Mouse (Mus musculus): ENCODE measurements around the gene Otop2. TPM values are rescaled to one million over a fixed set of nuclear protein-coding genes. Genes with fewer than 3 reads are reported as not detected.
A peak's percentile ranks its signal among the peaks of the same experiment; 100 is the strongest.

Otop2 gene
- polyA plus RNA-seq, 1 experiment from 2014 or later, result not detected

DNA sequence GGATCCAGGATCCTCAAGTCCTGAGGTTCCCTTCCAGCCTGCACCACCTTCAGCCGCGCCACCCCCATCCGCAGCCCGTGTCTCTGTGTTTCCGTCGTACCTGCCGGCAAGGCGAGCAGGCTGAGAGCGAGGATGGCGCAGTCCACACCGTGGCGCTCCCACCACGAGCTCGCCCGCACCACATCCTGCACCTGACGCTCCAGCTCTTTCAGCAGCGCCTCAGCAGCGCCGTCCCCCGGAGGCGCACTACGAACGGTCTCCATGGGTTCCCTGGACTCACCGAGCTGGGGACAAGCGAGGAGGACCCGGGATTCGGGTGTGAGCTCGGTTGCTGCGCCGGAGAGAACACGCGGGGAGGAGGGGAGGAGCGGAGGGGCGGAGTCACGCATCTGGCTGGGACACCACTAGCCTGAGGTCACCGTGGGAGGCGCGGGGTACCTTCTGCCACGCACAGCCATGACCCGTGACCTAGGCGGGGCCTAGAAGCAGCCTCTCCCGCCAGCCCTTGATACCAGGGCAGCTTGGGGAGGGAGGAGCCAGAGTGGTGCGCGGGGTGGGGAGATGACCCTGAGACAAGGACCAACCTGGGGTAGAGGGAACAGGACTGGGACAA is 9.6 kb upstream of the Otop2 start, which contains the start of gene Fads6:
Gene Fads6 (minus strand): TSS at position 450 of the 613 bp plus-strand sequence.
- WGBS (ENCODE audit: insufficient replicate concordance), result 2% methylated on average over 44 of the region's 44 CpGs
- Histone ChIP-seq H3K9ac (replicated peaks) (peak within 1 kb of the TSS; percentile 36), H3K9me3 (ENCODE audit: low read length) (no peaks in the 10 kb centered on the region), H3K4me2 (ENCODE audit: low read depth, low read length) (peak within 1 kb of the TSS; percentile 70), H3K27me3 (ENCODE audit: insufficient read depth, low read length) (peaks cover 4% of the 10 kb centered on the region; the same call in 1 of the 2 replicates), H3K4me3 (ENCODE audit: low read depth, low read length) (peak within 1 kb of the TSS; percentile 44), H3K36me3 (replicated peaks; ENCODE audit: insufficient read depth, low read length) (0 out of 2 replicates have a peak, but pooled peaks cover 2% of the 10 kb centered on the region), H3K27ac (ENCODE audit: low read depth) (peak within 1 kb of the TSS; percentile 66), H3K4me1 (ENCODE audit: insufficient read depth) (peaks cover 10% of the 10 kb centered on the region)
- ATAC-seq, result peak; percentile 63
- peak; percentile 80 for DNase-seq
- TF ChIP-seq CTCF (IDR thresholded peaks at IDR 0.05; ENCODE audit: low read depth) (peak; percentile 59), EP300 (IDR thresholded peaks at IDR 0.05; ENCODE audit: low read depth) (no peak)

- no peak overlapping the region for H3K9ac ChIP-seq (replicated peaks)
- peaks cover 8% of the 10 kb centered on the region for H3K4me1 ChIP-seq (ENCODE audit: insufficient read depth)
- no peak for DNase-seq
- TF ChIP-seq CTCF (IDR thresholded peaks at IDR 0.05; ENCODE audit: low read depth) (no peak), EP300 (IDR thresholded peaks at IDR 0.05; ENCODE audit: low read depth) (no peak)
- no peak overlapping the region for H3K4me3 ChIP-seq (ENCODE audit: low read depth, low read length)
- no peaks in the 10 kb centered on the region for H3K9me3 ChIP-seq (ENCODE audit: low read length)
- WGBS (ENCODE audit: insufficient replicate concordance), result 61% methylated on average over 8 of the region's 8 CpGs
- peak overlapping the region; percentile 66; the same call in 1 of the 2 replicates for H3K27ac ChIP-seq (ENCODE audit: low read depth)
- H3K4me2 ChIP-seq (ENCODE audit: low read depth, low read length), result peak overlapping the region; percentile 70
- ATAC-seq, result no peak
- 0 out of 2 replicates have a peak, but pooled peaks cover 2% of the 10 kb centered on the region for H3K36me3 ChIP-seq (replicated peaks; ENCODE audit: insufficient read depth, low read length)
- peaks cover 4% of the 10 kb centered on the region; the same call in 1 of the 2 replicates for H3K27me3 ChIP-seq (ENCODE audit: insufficient read depth, low read length)
Observed at GRCm38 (mm10) chr11:115298160-115298559, 8.8 kb upstream of the Otop2 start.

- no peak for DNase-seq
Observed at GRCm38 (mm10) chr11:115300745-115301144, 6.2 kb upstream of the Otop2 start.

GRCm38 (mm10) chr11:115301351-115301750 is 5.6 kb upstream of the Otop2 start:
- WGBS (ENCODE audit: insufficient replicate concordance), result 82% methylated on average over 2 of the region's 2 CpGs
- no peak overlapping the region for H3K4me2 ChIP-seq (ENCODE audit: low read depth, low read length)
- no peak for DNase-seq

More at GRCm38 (mm10) chr11:115300745-115301144, 6.2 kb upstream of the Otop2 start:
- no peaks in the 10 kb centered on the region for H3K36me3 ChIP-seq (replicated peaks; ENCODE audit: insufficient read depth, low read length)
- TF ChIP-seq EP300 (IDR thresholded peaks at IDR 0.05; ENCODE audit: low read depth), result no peak
- TF ChIP-seq CTCF (IDR thresholded peaks at IDR 0.05; ENCODE audit: low read depth), result no peak
- ATAC-seq, result no peak
- WGBS (ENCODE audit: insufficient replicate concordance), result 76% methylated on average over 4 of the region's 4 CpGs
- H3K4me1 ChIP-seq (ENCODE audit: insufficient read depth), result peaks cover 3% of the 10 kb centered on the region; the same call in 1 of the 2 replicates
- peaks cover 4% of the 10 kb centered on the region; the same call in 1 of the 2 replicates for H3K27me3 ChIP-seq (ENCODE audit: insufficient read depth, low read length)
- H3K4me2 ChIP-seq (ENCODE audit: low read depth, low read length), result no peak overlapping the region
- no peak overlapping the region for H3K27ac ChIP-seq (ENCODE audit: low read depth)
- H3K4me3 ChIP-seq (ENCODE audit: low read depth, low read length), result no peak overlapping the region
- no peak overlapping the region for H3K9ac ChIP-seq (replicated peaks)
- H3K9me3 ChIP-seq (ENCODE audit: low read length), result no peaks in the 10 kb centered on the region

GRCm38 (mm10) chr11:115303167-115303566 is 3.8 kb upstream of the Otop2 start:
- TF ChIP-seq CTCF (IDR thresholded peaks at IDR 0.05; ENCODE audit: low read depth) (no peak), EP300 (IDR thresholded peaks at IDR 0.05; ENCODE audit: low read depth) (no peak)
- no peaks in the 10 kb centered on the region for H3K27me3 ChIP-seq (ENCODE audit: insufficient read depth, low read length)
- H3K4me2 ChIP-seq (ENCODE audit: low read depth, low read length), result no peak overlapping the region
- no peaks in the 10 kb centered on the region for H3K4me1 ChIP-seq (ENCODE audit: insufficient read depth)
- peak; percentile 55; the same call in 1 of the 2 replicates for ATAC-seq
- DNase-seq, result no peak
- WGBS (ENCODE audit: insufficient replicate concordance), result 48% methylated on average over 8 of the region's 8 CpGs
- H3K9ac ChIP-seq (replicated peaks), result no peak overlapping the region
- no peak overlapping the region for H3K4me3 ChIP-seq (ENCODE audit: low read depth, low read length)
- no peaks in the 10 kb centered on the region for H3K9me3 ChIP-seq (ENCODE audit: low read length)
- H3K27ac ChIP-seq (ENCODE audit: low read depth), result no peak overlapping the region
- no peaks in the 10 kb centered on the region for H3K36me3 ChIP-seq (replicated peaks; ENCODE audit: insufficient read depth, low read length)

More at GRCm38 (mm10) chr11:115301351-115301750, 5.6 kb upstream of the Otop2 start:
- Histone ChIP-seq H3K27me3 (ENCODE audit: insufficient read depth, low read length) (peaks cover 4% of the 10 kb centered on the region; the same call in 1 of the 2 replicates), H3K27ac (ENCODE audit: low read depth) (no peak overlapping the region), H3K4me3 (ENCODE audit: low read depth, low read length) (no peak overlapping the region), H3K9me3 (ENCODE audit: low read length) (no peaks in the 10 kb centered on the region), H3K36me3 (replicated peaks; ENCODE audit: insufficient read depth, low read length) (no peaks in the 10 kb centered on the region), H3K4me1 (ENCODE audit: insufficient read depth) (peaks cover 3% of the 10 kb centered on the region; the same call in 1 of the 2 replicates), H3K9ac (replicated peaks) (no peak overlapping the region)
- no peak for ATAC-seq
- no peak for TF ChIP-seq CTCF (IDR thresholded peaks at IDR 0.05; ENCODE audit: low read depth)
- no peak for TF ChIP-seq EP300 (IDR thresholded peaks at IDR 0.05; ENCODE audit: low read depth)

DNA sequence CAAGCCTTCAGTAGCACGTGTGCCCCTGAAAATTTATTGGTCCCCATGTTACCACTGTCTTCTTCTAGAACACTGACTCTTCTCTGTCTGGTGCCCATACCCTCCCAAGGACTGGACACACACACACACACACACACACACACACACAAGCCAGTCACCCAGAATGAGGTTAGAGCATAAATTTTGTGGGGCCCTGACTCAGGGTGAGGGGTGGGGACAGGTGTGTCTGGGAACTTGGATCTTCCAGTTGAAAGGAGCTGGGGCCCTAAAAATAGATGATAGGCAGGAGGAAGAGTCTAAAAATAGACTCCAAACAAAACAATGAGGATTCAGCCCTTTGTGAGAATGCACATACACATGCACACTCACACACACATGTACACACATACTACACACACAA is 1.8 kb downstream of the Otop2 start:
- Histone ChIP-seq H3K27ac (ENCODE audit: low read depth) (no peak overlapping the region), H3K4me1 (ENCODE audit: insufficient read depth) (no peaks in the 10 kb centered on the region), H3K4me3 (ENCODE audit: low read depth, low read length) (no peak overlapping the region), H3K36me3 (replicated peaks; ENCODE audit: insufficient read depth, low read length) (no peaks in the 10 kb centered on the region), H3K27me3 (ENCODE audit: insufficient read depth, low read length) (no peaks in the 10 kb centered on the region), H3K9ac (replicated peaks) (no peak overlapping the region), H3K9me3 (ENCODE audit: low read length) (no peaks in the 10 kb centered on the region), H3K4me2 (ENCODE audit: low read depth, low read length) (no peak overlapping the region)
- TF ChIP-seq CTCF (IDR thresholded peaks at IDR 0.05; ENCODE audit: low read depth) (no peak), EP300 (IDR thresholded peaks at IDR 0.05; ENCODE audit: low read depth) (no peak)
- DNase-seq (no peak), ATAC-seq (no peak)
- 44% methylated on average over 1 of the region's 1 CpGs for WGBS (ENCODE audit: insufficient replicate concordance)
